Mouse (Mus musculus): ENCODE data around the gene Schip1. TPM values are rescaled to one million over a fixed set of nuclear protein-coding genes. Genes with fewer than 3 reads are reported as not detected.

Schip1 gene
- polyA plus RNA-seq, 1 experiment, result 0.11 TPM

DNA sequence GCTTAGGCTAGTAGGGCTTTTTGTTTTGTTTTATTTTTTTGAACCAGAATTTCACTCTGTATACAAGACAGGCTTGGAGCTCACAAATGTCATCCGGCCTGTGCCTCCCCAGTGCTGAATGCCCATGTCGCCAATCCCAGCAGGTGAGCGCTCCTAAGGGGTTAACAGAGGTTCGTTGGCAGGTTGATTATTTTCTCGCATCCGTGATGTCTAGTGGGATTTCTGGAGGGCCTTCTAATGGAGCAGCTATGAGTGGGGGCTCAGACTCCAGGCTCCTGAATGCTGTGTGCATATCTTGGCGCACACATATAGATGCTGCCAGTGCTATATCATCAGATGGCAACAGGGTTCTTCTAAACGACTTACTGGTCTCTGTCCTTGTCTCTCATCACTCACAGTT, 510.0 kb downstream of the Schip1 start:
- H3K4me1 ChIP-seq (ENCODE audit: control insufficient read depth), result no peaks in the 10 kb centered on the region
- no peak overlapping the region for H3K4me3 ChIP-seq (replicated peaks)
- H3K27me3 ChIP-seq (ENCODE audit: control insufficient read depth), result peaks cover 4% of the 10 kb centered on the region
- TF ChIP-seq TAL1 (IDR thresholded peaks at IDR 0.05; ENCODE audit: low read length) (no peak), GATA1 (IDR thresholded peaks at IDR 0.05; ENCODE audit: low read length) (no peak)
- H3K36me3 ChIP-seq (ENCODE audit: control insufficient read depth), result no peaks in the 10 kb centered on the region
- H3K9me3 ChIP-seq (ENCODE audit: control insufficient read depth, low read length), result no peaks in the 10 kb centered on the region; the same call in 1 of the 2 replicates

DNA sequence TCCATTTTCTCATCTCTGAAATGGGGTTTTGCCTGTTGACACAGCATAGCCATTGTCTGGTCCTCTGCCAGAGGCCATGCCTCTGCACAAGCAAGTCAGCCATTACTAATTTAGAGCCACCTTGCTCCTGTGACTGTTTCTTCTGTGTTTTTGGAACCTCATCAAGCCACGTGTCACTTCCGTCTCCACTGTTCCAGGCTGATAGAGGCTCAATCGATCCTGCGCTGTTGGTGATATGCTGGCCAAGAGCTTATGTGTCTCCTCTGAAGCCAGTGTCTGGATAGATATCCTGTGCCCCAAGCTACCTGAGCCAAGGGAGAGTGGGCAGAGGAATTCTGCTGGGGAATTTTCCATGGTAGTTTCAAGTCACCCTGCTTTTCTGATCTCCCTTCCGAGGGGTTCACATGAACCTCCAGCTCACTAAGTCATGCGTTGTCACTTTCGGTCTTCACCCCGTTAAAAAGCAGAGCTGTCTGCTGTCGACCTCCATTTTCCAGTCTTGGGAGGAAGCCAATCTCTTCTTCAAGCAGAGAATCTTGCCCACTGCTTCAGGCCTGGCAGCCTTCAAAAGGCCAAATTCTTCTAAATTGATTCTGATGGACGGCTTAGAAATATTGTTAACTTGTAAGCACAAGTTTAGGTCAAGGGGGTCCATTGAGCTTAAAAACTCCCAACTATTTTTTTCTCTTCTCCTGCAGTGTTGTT, 511.2 kb downstream of the Schip1 start:
- peaks cover 4% of the 10 kb centered on the region for H3K27me3 ChIP-seq (ENCODE audit: control insufficient read depth)
- no peaks in the 10 kb centered on the region for H3K36me3 ChIP-seq (ENCODE audit: control insufficient read depth)
- TF ChIP-seq TAL1 (IDR thresholded peaks at IDR 0.05; ENCODE audit: low read length) (no peak), GATA1 (IDR thresholded peaks at IDR 0.05; ENCODE audit: low read length) (no peak)
- H3K4me3 ChIP-seq (replicated peaks), result no peak overlapping the region
- H3K9me3 ChIP-seq (ENCODE audit: control insufficient read depth, low read length), result no peaks in the 10 kb centered on the region
- no peaks in the 10 kb centered on the region for H3K4me1 ChIP-seq (ENCODE audit: control insufficient read depth)

DNA sequence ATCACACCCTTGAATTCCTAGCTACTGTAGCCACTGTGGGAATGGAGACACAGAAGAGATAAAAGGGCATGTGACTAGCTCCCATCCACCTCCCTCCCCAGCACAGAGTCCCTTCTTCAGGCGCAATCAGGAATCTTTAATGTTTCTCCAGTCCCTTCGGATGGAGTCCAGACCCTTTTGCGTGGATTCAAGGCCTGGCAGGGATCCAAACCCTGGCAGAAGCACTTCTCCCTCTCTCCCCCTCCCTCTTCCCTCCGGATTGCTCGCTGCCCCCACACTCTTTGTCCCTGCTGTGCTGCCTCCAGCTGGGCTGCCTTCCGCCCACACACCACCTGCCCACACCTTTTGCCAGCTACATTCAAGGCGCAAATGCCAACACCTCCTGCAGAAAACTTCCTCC, 511.8 kb downstream of the Schip1 start:
- Histone ChIP-seq H3K36me3 (ENCODE audit: control insufficient read depth) (no peaks in the 10 kb centered on the region), H3K27me3 (ENCODE audit: control insufficient read depth) (peaks cover 4% of the 10 kb centered on the region), H3K4me3 (replicated peaks) (no peak overlapping the region), H3K4me1 (ENCODE audit: control insufficient read depth) (no peaks in the 10 kb centered on the region), H3K9me3 (ENCODE audit: control insufficient read depth, low read length) (no peaks in the 10 kb centered on the region)
- TF ChIP-seq GATA1 (IDR thresholded peaks at IDR 0.05; ENCODE audit: low read length) (no peak), TAL1 (IDR thresholded peaks at IDR 0.05; ENCODE audit: low read length) (no peak)

DNA sequence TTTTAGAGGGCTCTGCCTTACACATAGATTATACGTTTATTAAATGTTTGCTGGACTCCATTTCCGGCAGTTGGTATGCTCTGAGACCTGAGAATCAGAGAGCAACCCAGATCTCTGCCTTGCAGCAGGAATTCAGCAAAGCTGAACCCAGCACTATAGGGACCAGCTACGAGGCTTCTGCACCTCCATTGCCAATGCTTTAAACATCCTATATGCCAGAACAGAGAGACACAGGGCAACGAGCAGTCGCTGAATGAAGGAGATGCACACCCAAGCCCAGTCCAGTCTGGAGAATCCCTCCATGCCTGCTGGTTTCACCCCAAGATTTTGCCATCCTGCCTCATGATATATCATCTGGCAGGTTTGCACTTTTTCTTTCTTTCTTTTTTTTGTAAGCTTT, 512.3 kb downstream of the Schip1 start:
- Histone ChIP-seq H3K36me3 (ENCODE audit: control insufficient read depth) (no peaks in the 10 kb centered on the region), H3K9me3 (ENCODE audit: control insufficient read depth, low read length) (no peaks in the 10 kb centered on the region)
- TF ChIP-seq GATA1 (IDR thresholded peaks at IDR 0.05; ENCODE audit: low read length), result no peak
- no peak for TF ChIP-seq TAL1 (IDR thresholded peaks at IDR 0.05; ENCODE audit: low read length)

DNA sequence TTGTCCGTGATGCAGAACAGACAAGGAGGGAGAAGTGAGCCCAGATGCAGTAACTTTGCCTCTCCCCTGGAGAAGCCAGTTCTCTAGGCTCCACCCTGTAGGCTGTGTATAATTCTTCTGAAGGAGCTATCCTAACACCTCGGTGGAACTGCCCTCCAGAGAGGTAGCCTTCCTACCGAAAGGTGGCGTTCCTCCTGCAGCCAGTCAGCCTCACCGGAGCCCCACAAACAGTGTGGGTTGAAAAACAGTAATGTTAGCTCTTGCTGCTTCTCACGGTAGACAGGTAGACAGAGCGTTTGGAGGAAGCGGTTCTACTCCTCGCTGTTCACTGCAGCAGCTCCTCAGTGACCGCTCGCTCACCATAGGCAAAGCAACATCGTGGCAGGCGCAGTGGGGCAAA, 517.0 kb downstream of the Schip1 start:
- TF ChIP-seq GATA1 (IDR thresholded peaks at IDR 0.05; ENCODE audit: low read length), result no peak
- no peak for TF ChIP-seq TAL1 (IDR thresholded peaks at IDR 0.05; ENCODE audit: low read length)
- no peak overlapping the region for H3K4me3 ChIP-seq (replicated peaks)
- no peaks in the 10 kb centered on the region for H3K4me1 ChIP-seq (ENCODE audit: control insufficient read depth)
- no peaks in the 10 kb centered on the region for H3K9me3 ChIP-seq (ENCODE audit: control insufficient read depth, low read length)
- H3K36me3 ChIP-seq (ENCODE audit: control insufficient read depth), result no peaks in the 10 kb centered on the region
- no peaks in the 10 kb centered on the region for H3K27me3 ChIP-seq (ENCODE audit: control insufficient read depth)

More for the DNA sequence above, 512.3 kb downstream of the Schip1 start:
- Histone ChIP-seq H3K4me1 (ENCODE audit: control insufficient read depth) (no peaks in the 10 kb centered on the region), H3K4me3 (replicated peaks) (no peak overlapping the region), H3K27me3 (ENCODE audit: control insufficient read depth) (peaks cover 4% of the 10 kb centered on the region)

DNA sequence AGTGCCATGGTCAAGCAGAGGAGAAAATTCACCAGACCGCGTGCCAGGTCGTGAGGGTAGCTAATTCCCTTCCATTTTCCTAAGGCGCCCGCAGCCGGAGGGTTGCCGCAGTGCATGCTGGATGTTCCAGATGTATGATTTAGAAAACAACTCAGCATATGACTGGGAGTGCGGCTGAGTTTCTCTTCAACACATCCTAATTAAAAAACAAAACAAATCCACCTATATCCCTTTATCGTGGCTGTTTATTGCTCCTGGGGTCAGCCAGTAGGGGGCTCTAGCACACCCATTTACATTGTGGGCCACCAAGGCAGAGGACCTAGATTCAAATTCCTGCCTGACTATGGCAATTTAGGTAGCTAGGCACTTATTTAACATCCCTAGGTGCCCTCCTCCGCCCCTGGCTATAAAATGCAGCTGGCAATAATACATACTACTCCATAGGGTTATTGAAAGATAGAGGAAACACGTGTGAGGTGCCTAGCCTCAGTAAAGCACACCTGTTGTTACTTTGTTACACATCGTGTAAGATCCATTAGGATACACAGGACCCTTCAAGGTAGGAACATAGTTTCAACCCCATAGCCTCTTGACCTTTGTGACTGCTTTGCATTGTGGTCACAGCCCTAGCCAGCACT, 517.6 kb downstream of the Schip1 start:
- Histone ChIP-seq H3K9me3 (ENCODE audit: control insufficient read depth, low read length) (no peaks in the 10 kb centered on the region), H3K4me1 (ENCODE audit: control insufficient read depth) (no peaks in the 10 kb centered on the region), H3K36me3 (ENCODE audit: control insufficient read depth) (no peaks in the 10 kb centered on the region), H3K4me3 (replicated peaks) (no peak overlapping the region), H3K27me3 (ENCODE audit: control insufficient read depth) (no peaks in the 10 kb centered on the region)
- TF ChIP-seq TAL1 (IDR thresholded peaks at IDR 0.05; ENCODE audit: low read length) (no peak), GATA1 (IDR thresholded peaks at IDR 0.05; ENCODE audit: low read length) (no peak)

DNA sequence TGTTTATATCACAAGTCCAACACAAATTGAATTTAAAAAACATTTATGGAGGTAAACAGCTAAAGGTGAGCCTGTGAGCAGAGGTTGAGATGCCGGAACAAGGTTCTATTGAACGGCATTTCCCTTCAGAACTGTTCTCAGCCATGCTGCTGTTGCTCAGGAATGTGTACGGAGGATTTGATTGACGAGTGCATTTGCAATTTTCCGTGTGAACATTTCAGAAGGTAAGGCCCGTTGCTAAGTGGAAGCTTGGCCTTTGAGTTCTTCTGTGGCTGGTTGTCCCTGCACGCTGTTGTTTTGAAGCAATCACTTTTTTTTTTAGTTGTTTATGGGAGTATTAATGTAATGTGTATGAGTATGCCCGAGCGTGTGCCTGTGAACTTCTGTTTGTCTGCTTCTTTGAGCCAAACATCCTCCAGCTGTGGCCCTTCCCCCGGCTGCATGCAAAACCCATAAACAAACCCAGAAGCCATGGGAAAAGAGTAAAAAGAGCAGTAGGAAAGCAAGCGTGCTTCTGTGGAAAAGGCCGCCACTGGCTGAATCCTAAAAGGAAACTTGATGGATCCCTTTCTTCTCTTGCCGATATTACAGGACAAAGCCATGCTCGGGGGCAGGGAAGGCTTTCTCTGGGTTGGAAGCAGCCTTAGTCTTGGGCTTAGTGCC, 518.6 kb downstream of the Schip1 start:
- Histone ChIP-seq H3K27me3 (ENCODE audit: control insufficient read depth) (no peaks in the 10 kb centered on the region), H3K4me3 (replicated peaks) (no peak overlapping the region), H3K4me1 (ENCODE audit: control insufficient read depth) (no peaks in the 10 kb centered on the region), H3K9me3 (ENCODE audit: control insufficient read depth, low read length) (no peaks in the 10 kb centered on the region), H3K36me3 (ENCODE audit: control insufficient read depth) (no peaks in the 10 kb centered on the region)
- TF ChIP-seq TAL1 (IDR thresholded peaks at IDR 0.05; ENCODE audit: low read length), result no peak
- TF ChIP-seq GATA1 (IDR thresholded peaks at IDR 0.05; ENCODE audit: low read length), result no peak

DNA sequence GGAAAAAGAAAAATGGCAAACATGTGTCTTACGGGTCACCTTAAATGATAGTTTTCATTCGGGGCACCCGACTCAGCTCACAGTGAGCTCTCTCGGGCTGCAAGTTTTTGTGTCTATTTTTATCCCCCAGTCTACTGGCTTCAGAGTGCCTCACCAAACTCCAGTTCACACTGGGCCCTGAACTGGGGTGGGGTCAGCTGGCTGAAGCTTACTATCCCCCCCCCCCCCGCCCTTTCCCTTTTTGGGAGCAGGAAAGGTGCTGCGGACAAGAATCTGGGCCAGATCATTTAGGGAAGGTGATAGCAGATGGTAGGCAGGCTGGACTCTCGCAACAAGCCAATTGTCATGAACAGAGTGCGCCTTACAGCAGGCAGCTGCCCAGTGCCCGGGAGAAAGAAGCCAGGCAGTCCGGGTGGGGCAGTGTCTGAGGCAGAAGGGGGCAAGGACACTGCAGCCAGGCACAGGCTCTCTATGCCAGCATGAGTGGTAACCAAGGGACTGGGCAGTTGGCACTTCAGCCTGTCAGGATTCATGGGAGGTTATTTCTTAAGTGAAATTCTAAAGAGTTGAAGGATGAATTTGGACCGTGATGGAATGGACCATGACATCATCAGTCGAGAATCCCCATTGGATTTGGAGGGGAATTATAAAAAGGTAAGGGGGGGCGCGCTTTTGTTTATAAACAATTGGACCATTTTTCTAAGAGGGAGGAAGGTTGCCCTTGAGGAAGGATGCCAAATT, 519.3 kb downstream of the Schip1 start:
- Histone ChIP-seq H3K4me3 (replicated peaks) (no peak overlapping the region), H3K4me1 (ENCODE audit: control insufficient read depth) (no peaks in the 10 kb centered on the region), H3K9me3 (ENCODE audit: control insufficient read depth, low read length) (no peaks in the 10 kb centered on the region), H3K27me3 (ENCODE audit: control insufficient read depth) (no peaks in the 10 kb centered on the region), H3K36me3 (ENCODE audit: control insufficient read depth) (no peaks in the 10 kb centered on the region)
- no peak for TF ChIP-seq GATA1 (IDR thresholded peaks at IDR 0.05; ENCODE audit: low read length)
- no peak for TF ChIP-seq TAL1 (IDR thresholded peaks at IDR 0.05; ENCODE audit: low read length)

DNA sequence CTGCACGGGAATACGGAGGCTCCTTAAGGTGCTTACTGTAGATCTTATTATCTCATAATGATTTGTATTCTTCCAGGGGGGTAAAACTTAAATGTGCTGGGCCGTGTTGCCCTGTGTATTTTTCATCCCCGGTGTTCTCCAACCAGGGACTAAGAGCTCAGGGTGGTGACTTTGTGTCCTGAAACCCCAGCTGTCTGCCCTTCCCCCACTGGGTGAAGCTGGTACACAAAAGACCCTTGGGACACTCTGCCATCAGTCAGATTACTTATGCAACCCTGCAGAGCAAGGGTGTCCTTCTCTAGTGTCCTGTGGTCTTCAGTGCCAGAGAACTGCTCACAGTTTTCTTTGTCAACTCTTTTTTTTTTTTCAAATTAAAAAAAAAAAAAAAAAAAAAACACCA, 520.6 kb downstream of the Schip1 start:
- Histone ChIP-seq H3K36me3 (ENCODE audit: control insufficient read depth) (no peaks in the 10 kb centered on the region), H3K27me3 (ENCODE audit: control insufficient read depth) (no peaks in the 10 kb centered on the region), H3K4me3 (replicated peaks) (no peak overlapping the region), H3K9me3 (ENCODE audit: control insufficient read depth, low read length) (no peaks in the 10 kb centered on the region), H3K4me1 (ENCODE audit: control insufficient read depth) (no peaks in the 10 kb centered on the region)
- TF ChIP-seq TAL1 (IDR thresholded peaks at IDR 0.05; ENCODE audit: low read length) (no peak), GATA1 (IDR thresholded peaks at IDR 0.05; ENCODE audit: low read length) (no peak)
